Mouse (Mus musculus) MEL (cell line): ENCODE data around the gene Syt2. TPM values are rescaled to one million over a fixed set of nuclear protein-coding genes. Genes with fewer than 3 reads are reported as not detected.

Experiments used
- DNase-seq: peaks from one replicate; pipeline ENCODE4 v3.0.0; 2011; ENCODE audit warnings: low read depth, low spot score
- H3K27ac ChIP-seq: 2 replicates; pipeline ENCODE4 v1.5.1; 2012; ENCODE audit warnings: low read depth, mild to moderate bottlenecking, control low read depth, low read length, moderate library complexity; ENCODE audit not compliant: control insufficient read depth
- H3K27me3 ChIP-seq, 2 experiments: fragments of 150-350 bp in 1 of 2; sonication (generic) in 1 of 2; 2 replicates each; pipeline ENCODE4 v1.6.1; 2012; ENCODE audit warnings: low read length in 2 of 2, mild to moderate bottlenecking in 2 of 2, improper control_type of control experiment in 1 of 2, moderate library complexity in 1 of 2; ENCODE audit not compliant: insufficient read depth in 2 of 2, control insufficient read depth in 1 of 2
- H3K36me3 ChIP-seq, 2 experiments: 2 replicates each; pipeline ENCODE4 v1.6.1; 2012 to 2014; ENCODE audit warnings: low read length in 2 of 2, improper control_type of control experiment in 1 of 2, inconsistent platforms in 1 of 2, mild to moderate bottlenecking in 1 of 2; ENCODE audit not compliant: insufficient read depth in 2 of 2, control insufficient read depth in 1 of 2
- H3K4me1 ChIP-seq, 2 experiments: fragments of 150-350 bp in 1 of 2; sonication (generic) in 1 of 2; 2 replicates each; pipeline ENCODE4 v1.6.1; 2012; ENCODE audit warnings: low read length in 2 of 2, improper control_type of control experiment in 1 of 2, mild to moderate bottlenecking in 1 of 2; ENCODE audit not compliant: insufficient read depth in 2 of 2, control insufficient read depth in 1 of 2
- H3K4me3 ChIP-seq, 2 experiments: fragments of 150-350 bp in 1 of 2; sonication (generic) in 1 of 2; 2 replicates each; pipeline ENCODE4 v1.5.1; 2012; ENCODE audit warnings: low read depth in 2 of 2, low read length in 2 of 2, mild to moderate bottlenecking in 2 of 2, moderate library complexity in 2 of 2, control low read depth in 1 of 2, improper control_type of control experiment in 1 of 2; ENCODE audit not compliant: control insufficient read depth in 1 of 2, insufficient read depth in 1 of 2
- H3K79me2 ChIP-seq: 2 replicates; pipeline ENCODE4 v1.6.1; 2012; ENCODE audit warnings: mild to moderate bottlenecking, low read length, moderate library complexity; ENCODE audit not compliant: control insufficient read depth, poor library complexity, insufficient read depth
- H3K9ac ChIP-seq: 2 replicates; pipeline ENCODE4 v1.6.1; 2012; ENCODE audit warnings: low read depth, mild to moderate bottlenecking, control low read depth, low read length, moderate library complexity; ENCODE audit not compliant: control insufficient read depth, poor library complexity, severe bottlenecking
- H3K9me3 ChIP-seq: fragments of 150-350 bp; sonication (generic); replicated peaks from 2 replicates; pipeline ENCODE4 v1.6.1; 2012; ENCODE audit warnings: mild to moderate bottlenecking, low read length, improper control_type of control experiment, moderate library complexity; ENCODE audit not compliant: insufficient read depth
- CHD1 ChIP-seq: IDR thresholded peaks from 2 replicates; pipeline ENCODE4 v1.6.1; 2012; ENCODE audit warnings: low read depth, mild to moderate bottlenecking, inconsistent platforms, low read length, improper control_type of control experiment
- CTCF ChIP-seq, 3 experiments: IDR thresholded peaks in 2 of 3; conservative IDR thresholded peaks in 1 of 3; 2 replicates each; pipeline ENCODE4 v1.5.1; 2011 to 2012; ENCODE audit warnings: low read length in 3 of 3, low read depth in 2 of 3, mild to moderate bottlenecking in 2 of 3, improper control_type of control experiment in 1 of 3, inconsistent platforms in 1 of 3, mixed read lengths in 1 of 3, moderate library complexity in 1 of 3; ENCODE audit not compliant: control insufficient read depth in 1 of 3, insufficient read depth in 1 of 3, poor library complexity in 1 of 3, severe bottlenecking in 1 of 3
- E2F4 ChIP-seq: IDR thresholded peaks from 2 replicates; pipeline ENCODE4 v1.6.1; 2011; ENCODE audit warnings: low read depth, low read length, improper control_type of control experiment, borderline replicate concordance
- ELF1 ChIP-seq: IDR thresholded peaks from 2 replicates; pipeline ENCODE4 v1.6.1; 2014; ENCODE audit warnings: low read depth, mild to moderate bottlenecking, inconsistent platforms, low read length, improper control_type of control experiment, moderate library complexity
- EP300 ChIP-seq, 2 experiments: IDR thresholded peaks; 2 replicates each; pipeline ENCODE4 v1.6.1; 2011; ENCODE audit warnings: improper control_type of control experiment in 2 of 2, low read length in 2 of 2, low read depth in 1 of 2, mild to moderate bottlenecking in 1 of 2
- ETS1 ChIP-seq: IDR thresholded peaks from 2 replicates; pipeline ENCODE4 v1.6.1; 2012; ENCODE audit warnings: low read depth, mild to moderate bottlenecking, inconsistent platforms, low read length, improper control_type of control experiment, moderate library complexity
- GABPA ChIP-seq: IDR thresholded peaks from 2 replicates; pipeline ENCODE4 v1.6.1; 2012; ENCODE audit warnings: low read depth, mild to moderate bottlenecking, inconsistent platforms, low read length, improper control_type of control experiment, moderate library complexity
- KAT2A ChIP-seq: conservative IDR thresholded peaks from 2 replicates; pipeline ENCODE4 v1.6.1; 2012; ENCODE audit warnings: low read depth, low read length, improper control_type of control experiment, inconsistent platforms
- MAX ChIP-seq: IDR thresholded peaks from 2 replicates; pipeline ENCODE4 v1.6.1; 2011; ENCODE audit warnings: low read length, improper control_type of control experiment
- MAZ ChIP-seq: IDR thresholded peaks from 2 replicates; pipeline ENCODE4 v1.6.1; 2012; ENCODE audit warnings: low read depth, mild to moderate bottlenecking, inconsistent platforms, low read length, improper control_type of control experiment
- MEF2A ChIP-seq: IDR thresholded peaks from 2 replicates; pipeline ENCODE4 v1.6.1; 2014; ENCODE audit warnings: low read depth, mild to moderate bottlenecking, inconsistent platforms, low read length, improper control_type of control experiment; ENCODE audit not compliant: poor library complexity, insufficient replicate concordance, severe bottlenecking; ENCODE audit errors: extremely low read depth
- MYB ChIP-seq: IDR thresholded peaks from 2 replicates; pipeline ENCODE4 v1.6.1; 2011; ENCODE audit warnings: mild to moderate bottlenecking, low read depth, low read length, improper control_type of control experiment
- MYC ChIP-seq: IDR thresholded peaks from 2 replicates; pipeline ENCODE4 v1.6.1; 2011; ENCODE audit warnings: low read depth, mild to moderate bottlenecking, low read length, improper control_type of control experiment, moderate library complexity
- POLR2AphosphoS2 ChIP-seq: IDR thresholded peaks from 2 replicates; pipeline ENCODE4 v1.6.1; 2011; ENCODE audit warnings: low read length, improper control_type of control experiment
- RAD21 ChIP-seq: IDR thresholded peaks from 2 replicates; pipeline ENCODE4 v1.6.1; 2011; ENCODE audit warnings: mild to moderate bottlenecking, low read depth, low read length, improper control_type of control experiment
- RCOR1 ChIP-seq: IDR thresholded peaks from 2 replicates; pipeline ENCODE4 v1.6.1; 2012; ENCODE audit warnings: low read depth, mild to moderate bottlenecking, inconsistent platforms, low read length, improper control_type of control experiment
- SIN3A ChIP-seq: IDR thresholded peaks from 2 replicates; pipeline ENCODE4 v1.6.1; 2012; ENCODE audit warnings: low read length, improper control_type of control experiment, inconsistent platforms
- TBP ChIP-seq: IDR thresholded peaks from 2 replicates; pipeline ENCODE4 v1.8.0; 2011; ENCODE audit warnings: low read depth, low read length, improper control_type of control experiment
- TCF12 ChIP-seq: IDR thresholded peaks from 2 replicates; pipeline ENCODE4 v1.6.1; 2014; ENCODE audit warnings: low read depth, mild to moderate bottlenecking, inconsistent platforms, low read length, improper control_type of control experiment, moderate library complexity
- USF1 ChIP-seq: IDR thresholded peaks from 2 replicates; pipeline ENCODE4 v1.6.1; 2014; ENCODE audit warnings: low read depth, mild to moderate bottlenecking, inconsistent platforms, low read length, improper control_type of control experiment, moderate library complexity
- ZNF384 ChIP-seq: IDR thresholded peaks from 2 replicates; pipeline ENCODE4 v1.6.1; 2012; ENCODE audit warnings: low read depth, mild to moderate bottlenecking, inconsistent platforms, low read length, improper control_type of control experiment
- polyA plus RNA-seq, 2 experiments: library from polyadenylated mRNA; stranded (reverse) in 1 of 2; unstranded in 1 of 2; fragments of >175 nt in 1 of 2; fragments of >200 nt in 1 of 2; gene quantifications; 2 replicates each; pipeline versions ENCODE4 v1.2.1 to v1.2.4; 2012; ENCODE audit warnings: low replicate concordance in 2 of 2, low read depth in 1 of 2; ENCODE audit not compliant: insufficient read length in 2 of 2, insufficient read depth in 1 of 2, missing spikeins in 1 of 2
- total RNA-seq: library from RNA; depleted of rRNA; stranded (reverse); fragments of 300-350 nt; gene quantifications from 2 replicates; pipeline ENCODE4 v1.2.3, GENCODE M21; 2012

The Syt2 gene
- total and polyA plus RNA-seq, 3 experiments, result 0.31 TPM; not detected in 2

DNA sequence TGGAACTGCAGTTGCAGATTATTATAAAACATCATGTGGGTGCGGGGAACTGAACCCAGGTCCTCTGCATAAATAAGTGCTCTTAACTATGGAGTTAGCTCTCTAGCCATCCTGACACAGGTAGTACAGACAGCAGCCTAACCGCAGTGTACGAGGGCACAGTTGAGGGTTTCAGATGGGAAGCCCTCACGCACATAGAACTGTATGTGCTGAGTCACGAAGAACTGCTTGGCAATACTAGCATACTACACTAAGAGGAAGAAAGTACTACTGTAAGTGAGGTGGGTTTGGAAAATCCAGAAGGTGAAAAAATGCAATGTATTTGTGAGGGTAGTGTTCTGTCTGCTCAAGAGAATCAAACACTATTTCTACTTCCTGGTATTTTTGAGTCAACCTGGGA, 123.8 kb downstream of the Syt2 start:
- Histone ChIP-seq H3K9me3 (no peaks in the 10 kb centered on the region), H3K79me2 (no peaks in the 10 kb centered on the region), H3K4me1 (peaks cover 0 to 7% of the 10 kb centered on the region in 2 experiments; a peak in 2 of 4 replicates), H3K9ac (no peak overlapping the region), H3K4me3 (no peak overlapping the region), H3K27me3 (no peaks in the 10 kb centered on the region), H3K27ac (no peak overlapping the region), H3K36me3 (no peaks in the 10 kb centered on the region; a peak in 1 of 4 replicates)
- TF ChIP-seq SIN3A (no peak), EP300 (IDR thresholded peaks at IDR 0.05; ENCODE audit: low read depth in 1 of 2, low read length in 2 of 2) (no peak), TBP (no peak), MYB (no peak), E2F4 (no peak), MYC (no peak), MAX (no peak), USF1 (no peak), RCOR1 (no peak), POLR2AphosphoS2 (no peak), ETS1 (no peak), GABPA (no peak), KAT2A (no peak), TCF12 (no peak)
- DNase-seq, result no peak

DNA sequence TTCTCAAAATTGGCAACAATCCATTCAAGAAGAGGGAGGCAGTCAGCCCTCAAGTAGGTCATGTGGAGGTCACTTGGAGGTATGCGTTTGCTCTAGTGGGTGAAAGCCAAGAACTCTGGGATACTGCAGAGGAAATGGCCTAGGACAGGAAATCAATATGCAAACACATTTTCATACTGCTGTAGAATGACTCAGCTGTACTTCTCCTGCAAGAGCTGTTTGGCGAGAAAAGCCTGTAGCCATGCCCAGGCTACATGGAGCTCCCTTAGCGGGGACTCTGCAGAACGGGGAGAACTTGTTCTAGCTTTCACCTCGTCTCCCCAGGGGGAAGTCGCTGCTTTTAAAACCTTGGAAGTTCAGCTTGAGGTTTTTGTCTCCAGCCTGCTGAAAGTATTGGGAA, 124.9 kb downstream of the Syt2 start:
- H3K9me3 ChIP-seq, result no peaks in the 10 kb centered on the region
- no peaks in the 10 kb centered on the region; a peak in 1 of 4 replicates for H3K36me3 ChIP-seq
- DNase-seq, result peak; percentile 27
- TF ChIP-seq ZNF384, result no peak
- no peak for TF ChIP-seq KAT2A
- no peak for TF ChIP-seq ELF1
- no peak for TF ChIP-seq CTCF (IDR thresholded peaks at IDR 0.05 in 2 of 3, conservative IDR thresholded peaks at IDR 0.05 in 1 of 3; ENCODE audit: control insufficient read depth in 1 of 3, insufficient read depth in 1 of 3, low read depth in 2 of 3, low read length in 3 of 3, poor library complexity in 1 of 3, severe bottlenecking in 1 of 3)
- no peak for TF ChIP-seq RAD21
- TF ChIP-seq MAZ, result no peak
- no peak for TF ChIP-seq TCF12
- no peak for TF ChIP-seq EP300 (IDR thresholded peaks at IDR 0.05; ENCODE audit: low read depth in 1 of 2, low read length in 2 of 2)
- no peak for TF ChIP-seq CHD1
- no peak for TF ChIP-seq MEF2A
- peaks cover 0 to 7% of the 10 kb centered on the region in 2 experiments; a peak in 2 of 4 replicates for H3K4me1 ChIP-seq
- no peaks in the 10 kb centered on the region for H3K27me3 ChIP-seq
- H3K79me2 ChIP-seq, result no peaks in the 10 kb centered on the region
- no peak overlapping the region for H3K4me3 ChIP-seq
- no peak overlapping the region for H3K9ac ChIP-seq
- no peak overlapping the region for H3K27ac ChIP-seq
